Mouse (Mus musculus) brain, embryonic 18.5 days (tissue): ENCODE data around the gene Farp1.
A peak's percentile ranks its signal among the peaks of the same experiment; 100 is the strongest.

ENCODE experiments used
- DNase-seq: peaks from one replicate; pipeline ENCODE4 v3.0.0-alpha.2; 2012; ENCODE audit warnings: low read depth, low spot score

Farp1 gene

DNA sequence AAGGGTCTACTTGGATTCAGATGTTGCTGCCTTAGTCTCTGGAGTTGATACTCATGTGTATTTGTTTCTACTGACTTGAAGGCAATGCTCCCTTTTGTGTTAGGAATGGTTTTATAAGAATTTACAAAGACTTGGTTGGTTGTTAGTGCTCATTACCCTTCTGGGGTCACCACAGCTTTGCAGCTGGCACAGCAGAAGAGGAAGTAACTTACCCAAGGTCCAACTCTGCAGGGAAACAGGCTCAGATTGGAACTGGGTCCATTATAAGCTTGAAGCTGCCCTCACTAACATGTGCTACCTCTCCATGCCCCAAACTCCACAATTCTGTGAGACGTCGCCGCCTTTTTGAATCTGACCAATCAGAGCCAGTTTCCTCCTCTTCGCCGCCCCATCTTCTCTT is 22.8 kb downstream of the Farp1 start:
- no peak for DNase-seq

DNA sequence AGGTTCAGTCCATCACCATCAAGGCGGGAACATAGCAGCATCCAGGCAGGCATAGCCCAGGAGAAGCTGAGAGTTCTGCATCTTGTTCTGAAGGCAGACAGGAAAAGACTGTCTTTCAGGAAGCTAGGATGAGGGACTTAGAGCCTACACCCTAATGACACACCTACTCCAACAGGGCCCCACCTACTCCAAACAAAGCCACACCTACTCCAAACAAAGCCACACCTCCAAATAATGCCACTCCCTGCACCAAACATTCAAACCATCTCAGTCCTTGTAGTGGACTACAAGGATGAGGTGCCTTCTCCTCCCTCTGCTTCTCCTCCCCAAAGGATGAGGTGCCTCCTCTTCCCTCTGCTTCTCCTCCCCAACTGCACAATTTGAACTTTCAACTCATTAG is 23.5 kb downstream of the Farp1 start:
- DNase-seq: no peak

DNA sequence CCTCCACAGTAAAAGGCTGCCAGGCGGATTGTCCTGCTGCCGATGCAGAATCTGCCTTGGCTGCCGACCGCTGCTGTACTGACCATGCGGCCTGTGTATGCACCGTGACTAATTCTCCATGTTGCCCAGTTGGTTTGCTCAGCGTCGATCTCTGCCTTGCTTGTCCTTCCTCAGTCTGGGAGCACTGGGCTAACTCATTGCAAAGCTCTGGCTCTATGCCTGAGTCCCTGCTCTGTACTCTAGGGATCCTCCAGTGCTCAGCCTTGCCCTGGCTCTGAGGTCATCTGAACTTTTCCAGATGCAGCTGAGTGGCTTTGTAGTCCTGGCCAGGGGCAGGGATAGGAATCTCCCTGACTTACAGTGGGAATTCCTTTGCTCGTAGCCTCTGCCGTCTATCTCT is 24.3 kb downstream of the Farp1 start:
- DNase-seq: no peak

DNA sequence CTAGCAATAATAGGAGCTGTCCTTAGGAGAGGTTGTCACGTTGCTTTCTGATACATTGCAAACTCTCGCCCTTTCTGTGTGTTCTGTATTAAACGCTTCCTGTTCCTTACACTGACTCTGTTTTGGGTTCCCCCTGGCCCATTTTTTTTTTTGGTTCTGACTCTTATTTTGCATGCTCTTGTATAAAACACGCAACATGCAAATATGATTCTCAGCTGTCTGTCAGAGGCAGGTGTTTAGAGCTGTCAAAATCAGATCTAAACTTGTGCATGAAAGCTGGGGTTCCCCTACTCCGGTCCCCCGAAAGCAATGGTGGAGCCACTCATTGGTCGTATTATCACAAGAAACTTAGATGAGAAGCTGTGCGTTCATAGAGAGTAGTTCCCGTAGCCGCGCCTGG is 25.5 kb downstream of the Farp1 start:
- DNase-seq: no peak

DNA sequence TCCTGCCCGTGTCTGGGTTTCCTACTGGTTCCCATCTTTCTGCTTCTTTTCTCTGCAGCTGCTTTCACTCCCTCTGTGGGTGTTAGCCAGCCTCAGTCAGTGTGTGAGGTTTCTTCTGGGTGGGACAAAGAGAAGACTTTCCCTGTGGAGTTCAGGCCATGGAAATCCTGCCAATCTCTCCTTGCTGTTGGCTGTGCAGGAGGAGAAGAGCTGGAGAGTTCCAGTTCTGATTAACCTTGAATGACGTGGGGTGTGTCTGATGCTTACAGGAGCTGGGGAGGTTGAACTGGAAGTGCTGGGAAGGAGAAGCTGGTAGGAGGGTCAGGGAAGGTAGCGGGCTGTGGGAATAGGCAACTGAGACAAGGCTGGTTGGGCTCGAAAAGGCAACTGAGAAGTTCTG is 26.7 kb downstream of the Farp1 start:
- DNase-seq: no peak

DNA sequence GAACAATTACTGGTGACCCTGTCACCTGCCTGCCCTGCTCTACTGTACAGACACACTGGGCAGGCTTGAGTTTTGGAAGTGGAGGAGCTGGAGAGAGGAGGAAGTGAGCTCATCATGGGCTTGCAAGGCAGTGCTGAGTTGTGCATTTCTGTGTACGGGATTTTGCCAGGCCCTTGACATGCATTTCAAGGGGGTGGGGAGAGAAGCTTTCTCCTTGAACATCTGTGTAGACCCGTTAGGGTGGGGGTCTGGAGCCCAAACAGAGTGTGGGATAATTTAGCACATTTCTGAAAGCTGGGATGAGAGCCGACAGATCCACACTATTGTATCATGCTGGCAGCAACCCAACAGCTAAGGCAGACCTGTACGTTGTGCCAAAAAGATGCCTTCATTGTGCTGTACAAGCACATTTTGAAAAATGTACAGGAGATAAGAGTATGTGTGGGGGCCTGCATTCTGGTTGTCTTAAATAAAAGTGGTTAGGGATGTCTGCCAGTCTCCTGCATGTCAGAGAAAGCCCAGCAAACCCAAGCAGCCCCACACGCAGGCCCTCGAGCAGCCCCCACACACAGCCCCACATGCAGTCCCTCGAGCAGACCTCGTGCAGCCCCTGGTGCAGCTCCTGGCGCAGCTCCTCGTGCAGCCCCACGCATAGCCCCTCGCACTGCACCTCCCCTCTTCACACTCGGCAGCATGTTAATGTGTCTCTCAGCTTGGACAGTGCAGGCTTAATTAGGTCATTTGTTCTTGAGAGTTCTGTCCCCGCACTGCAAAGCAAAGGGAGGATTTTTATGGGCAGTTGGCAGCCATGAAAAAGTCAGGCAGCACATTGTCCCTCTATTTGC is 27.5 kb downstream of the Farp1 start:
- DNase-seq: peak; percentile 74

DNA sequence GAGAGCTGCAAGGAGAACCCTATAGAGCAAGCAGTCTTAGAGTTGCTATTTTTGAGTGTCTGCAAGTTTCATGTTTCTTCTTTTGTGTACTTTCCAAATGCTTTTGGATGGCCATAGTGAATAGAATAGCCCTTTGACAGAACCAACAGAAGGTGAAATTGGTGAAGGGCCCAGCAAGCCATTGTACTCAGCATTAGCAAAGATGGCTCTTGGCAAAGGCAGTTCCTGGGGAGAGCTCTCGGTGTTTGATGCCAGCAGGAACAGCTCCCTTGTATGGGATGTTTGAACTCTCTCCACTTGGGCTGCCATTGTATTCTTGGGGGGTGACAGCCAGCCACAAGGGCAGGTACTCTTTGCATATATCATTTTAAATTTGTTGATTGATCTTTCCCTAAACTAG is 29.7 kb downstream of the Farp1 start:
- DNase-seq: no peak

DNA sequence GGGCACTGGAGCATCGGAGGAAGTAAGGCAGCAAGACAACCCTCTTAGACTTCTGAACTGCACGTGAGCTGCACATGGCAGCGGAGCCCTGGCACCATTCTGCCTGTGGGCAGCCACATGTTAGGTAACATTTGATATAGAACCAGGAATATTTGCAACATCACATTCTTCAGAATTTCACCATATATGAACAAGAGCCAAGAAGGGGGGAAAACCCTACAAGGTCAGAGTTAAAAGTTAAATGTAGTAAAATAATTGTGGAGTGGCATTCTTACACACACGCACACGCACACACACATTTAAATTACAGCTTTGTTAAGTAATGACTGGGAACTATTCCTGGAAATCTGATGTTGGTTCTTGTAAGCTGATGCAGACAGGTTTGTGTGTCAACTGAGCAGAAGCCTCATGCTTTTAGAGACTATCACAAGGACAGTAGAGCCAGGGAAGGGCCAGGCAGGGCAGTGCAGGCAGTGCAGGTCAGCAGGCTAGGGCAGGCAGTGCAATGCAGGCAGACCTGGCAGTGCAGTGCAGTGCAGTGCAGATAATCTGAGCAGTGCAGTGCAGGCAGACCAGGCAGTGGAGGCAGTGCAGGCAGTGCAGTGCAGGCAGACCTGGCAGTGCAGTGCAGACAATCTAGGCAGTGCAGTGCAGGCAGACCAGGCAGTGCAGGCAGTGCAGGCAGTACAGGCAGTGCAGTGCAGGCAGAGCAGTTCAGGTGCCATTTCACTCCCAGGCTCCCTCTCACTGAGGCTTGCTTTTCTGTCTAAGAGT is 38.3 kb downstream of the Farp1 start:
- no peak for DNase-seq

DNA sequence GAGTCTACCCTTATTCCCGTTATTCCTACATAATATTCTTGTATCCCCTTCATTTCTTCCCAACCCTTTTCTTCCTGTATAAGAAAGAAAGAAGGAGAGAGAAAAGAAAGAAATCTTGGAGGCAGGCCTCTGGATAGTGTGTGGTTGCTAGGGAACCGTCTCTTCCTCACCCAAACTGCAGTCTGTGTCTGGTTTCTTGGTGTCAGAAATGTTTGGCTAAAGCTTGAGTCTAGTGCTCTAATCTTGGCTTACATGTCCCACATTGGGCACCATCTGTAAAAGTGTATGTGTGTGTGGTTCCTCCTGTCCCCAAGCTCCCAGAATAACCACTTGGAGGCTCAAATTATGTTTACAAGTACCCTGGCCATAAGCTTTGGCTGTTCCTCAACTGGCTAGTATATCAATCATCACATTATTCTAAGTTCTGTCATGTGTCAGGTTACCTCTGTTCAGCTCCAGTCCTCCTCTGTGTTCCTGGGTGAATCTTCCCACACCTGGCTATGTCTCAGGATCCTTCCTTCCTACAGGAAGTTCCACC is 39.3 kb downstream of the Farp1 start:
- DNase-seq: no peak

DNA sequence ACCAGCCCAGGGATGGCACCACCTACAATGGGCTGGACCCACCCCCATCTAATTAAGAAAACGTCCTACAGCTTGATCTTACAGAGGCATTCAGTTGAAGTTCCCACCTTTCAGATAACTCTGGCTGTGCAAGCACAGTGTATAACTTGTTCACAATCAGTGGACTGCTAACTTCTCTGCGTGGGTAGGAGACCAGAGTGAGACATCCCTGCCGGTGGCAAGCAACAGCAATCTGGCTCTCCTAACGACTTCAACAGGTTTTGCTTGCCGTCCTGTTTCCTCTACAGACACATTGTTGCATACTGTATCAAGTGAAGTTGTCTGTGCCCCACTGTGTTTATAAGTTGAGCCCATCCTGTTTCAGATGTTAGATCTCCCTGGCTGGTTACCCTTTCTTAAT is 45.7 kb downstream of the Farp1 start:
- DNase-seq: no peak

DNA sequence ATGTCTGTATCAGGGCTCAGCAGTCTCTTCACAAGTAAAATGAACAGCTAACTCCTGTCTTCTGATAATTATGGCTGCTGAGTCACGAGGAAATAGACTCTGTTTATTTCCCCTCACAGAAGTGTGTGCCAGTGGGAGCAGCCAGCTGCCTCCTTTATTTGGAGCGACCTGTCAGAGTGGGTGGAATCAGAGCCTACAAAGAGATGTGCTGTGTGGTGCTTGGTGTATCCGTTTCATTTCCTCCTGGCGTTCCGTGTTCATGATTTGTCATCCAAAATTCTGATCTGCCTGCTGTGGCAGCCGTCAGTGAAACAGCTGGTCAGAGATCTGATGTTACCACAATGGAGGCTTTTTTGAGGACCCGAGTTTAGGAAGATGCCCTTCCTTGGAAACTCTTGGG is 47.3 kb downstream of the Farp1 start:
- DNase-seq: no peak

DNA sequence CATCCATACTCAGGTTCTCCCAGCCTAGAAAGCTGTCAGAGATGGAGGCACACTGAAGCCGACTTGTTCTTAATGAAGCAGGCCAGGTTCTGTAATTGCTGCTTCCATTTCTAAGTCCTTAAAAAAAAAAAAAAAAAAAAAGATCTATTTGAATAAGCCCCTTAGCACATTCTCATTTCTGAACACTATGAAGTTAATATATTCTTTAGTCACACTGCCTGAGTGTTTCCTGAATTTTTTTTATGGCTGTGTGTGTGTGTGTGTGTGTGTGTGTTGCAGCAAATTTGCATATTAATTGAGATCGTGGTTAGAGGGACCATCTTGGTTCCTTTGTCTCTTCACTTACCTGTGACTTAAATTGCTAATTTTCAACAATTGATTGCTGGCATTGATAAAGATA is 47.8 kb downstream of the Farp1 start:
- no peak for DNase-seq

DNA sequence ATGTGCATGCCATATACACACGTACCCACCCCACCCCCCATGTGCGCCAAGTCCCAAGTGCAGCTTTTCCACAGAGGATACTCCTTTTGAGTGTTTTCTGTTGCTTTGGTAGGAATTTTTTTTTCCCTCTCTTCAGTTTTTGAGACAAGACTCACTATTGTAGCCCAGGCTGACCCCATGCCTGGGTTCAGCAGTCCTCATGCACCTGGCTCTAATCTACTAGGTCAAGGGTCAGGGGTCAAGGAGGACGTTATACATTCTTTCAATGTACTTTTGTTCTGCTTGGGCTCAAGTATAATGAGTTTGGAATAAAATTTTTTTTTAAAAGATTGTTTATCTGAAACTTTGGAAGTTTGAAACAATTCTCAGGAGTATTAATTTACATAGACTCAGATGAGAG is 48.4 kb downstream of the Farp1 start:
- DNase-seq: no peak

DNA sequence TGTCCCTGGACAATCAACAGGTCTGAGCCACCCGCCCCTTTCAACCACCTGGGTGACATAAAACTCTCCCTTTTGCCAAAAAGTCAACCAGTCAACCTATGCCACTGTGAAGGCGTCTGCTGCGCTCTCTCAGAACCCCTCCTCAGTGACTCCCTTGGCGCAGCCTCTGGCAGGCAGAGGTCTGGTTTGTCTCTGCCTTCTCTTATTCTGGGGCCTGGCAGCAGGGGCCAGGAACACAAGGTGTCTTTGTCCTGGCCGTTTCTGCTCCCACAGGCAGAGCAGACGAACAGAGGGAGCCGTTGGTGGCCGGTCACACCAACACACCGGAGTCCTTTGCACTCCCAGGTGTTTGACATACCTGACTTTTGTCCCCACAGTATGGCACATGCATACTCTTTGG is 57.5 kb downstream of the Farp1 start:
- no peak for DNase-seq

DNA sequence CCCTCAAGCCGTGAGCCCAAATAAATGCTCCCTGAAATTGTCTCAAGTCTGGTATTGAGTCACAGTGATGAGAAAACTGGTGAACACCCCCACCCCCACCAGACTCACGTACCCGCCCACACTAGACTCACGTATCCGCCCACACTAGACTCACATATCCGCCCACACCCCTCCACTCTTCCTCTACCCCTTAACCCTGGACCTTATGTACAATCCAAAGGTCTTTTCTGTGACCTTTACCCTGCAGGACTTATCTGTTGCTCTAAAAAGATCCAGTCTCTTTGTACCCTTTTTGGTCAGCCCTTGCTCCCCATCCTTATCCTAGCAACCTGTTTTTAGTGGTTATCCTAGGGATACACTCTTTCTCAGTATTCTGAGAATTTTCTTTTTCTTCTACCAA is 58.9 kb downstream of the Farp1 start:
- no peak for DNase-seq

DNA sequence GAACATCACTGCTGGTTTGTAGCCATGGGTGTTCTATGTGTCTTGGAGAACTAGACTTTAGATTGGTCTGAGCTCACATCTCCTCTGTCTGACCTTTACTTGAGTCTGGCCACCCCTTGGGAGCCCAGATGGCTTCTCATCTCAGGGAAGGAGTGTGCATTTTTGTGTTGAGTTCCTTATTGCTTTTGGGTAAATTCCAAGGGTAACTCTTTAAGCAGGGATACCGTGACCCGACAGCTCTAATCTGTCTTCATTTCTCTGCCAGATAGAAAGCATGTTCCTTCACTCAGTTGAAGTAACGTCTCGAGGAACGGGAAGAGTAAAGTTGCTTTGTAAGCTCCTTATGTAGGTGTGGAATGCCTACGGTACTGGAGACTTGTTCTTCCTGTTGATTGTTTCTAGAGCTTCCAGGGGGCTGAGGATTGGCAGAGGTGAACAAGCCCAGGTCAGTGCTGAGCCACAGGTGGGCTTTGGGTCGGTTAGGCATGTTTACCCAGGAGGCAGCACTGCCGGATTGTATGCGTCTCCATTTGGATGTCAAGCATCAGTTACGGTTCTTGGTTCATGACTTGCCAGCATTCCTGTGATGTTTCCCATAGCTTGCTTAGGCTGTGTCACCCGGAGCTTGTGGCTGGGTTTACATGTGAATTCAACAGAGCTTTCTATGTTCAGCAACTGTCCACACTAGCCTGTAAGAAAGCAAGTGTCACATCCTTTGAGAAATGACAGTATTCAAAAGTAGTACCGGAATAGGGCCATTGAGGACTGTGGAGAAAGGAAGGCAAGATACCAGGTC is 62.8 kb downstream of the Farp1 start:
- DNase-seq: no peak

DNA sequence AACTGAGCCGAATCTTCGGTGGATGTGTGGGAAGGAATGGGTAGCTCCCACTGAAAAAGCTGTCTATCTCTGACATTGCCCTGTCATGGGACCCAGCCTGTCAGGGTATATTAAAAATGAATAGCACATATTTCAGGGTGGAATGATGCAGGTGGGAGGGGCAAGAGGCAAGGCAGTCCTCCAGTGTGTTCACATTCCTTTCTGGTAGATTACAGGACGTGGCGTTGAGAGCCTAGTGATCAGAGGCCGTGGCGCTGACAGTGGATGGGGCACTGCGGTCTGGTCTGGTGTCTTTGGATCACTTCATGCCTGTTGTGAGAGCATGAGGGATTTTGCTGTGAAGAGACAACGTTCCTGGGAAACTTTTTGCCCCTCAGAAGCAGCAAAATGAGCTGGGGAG is 64.1 kb downstream of the Farp1 start:
- DNase-seq: no peak

DNA sequence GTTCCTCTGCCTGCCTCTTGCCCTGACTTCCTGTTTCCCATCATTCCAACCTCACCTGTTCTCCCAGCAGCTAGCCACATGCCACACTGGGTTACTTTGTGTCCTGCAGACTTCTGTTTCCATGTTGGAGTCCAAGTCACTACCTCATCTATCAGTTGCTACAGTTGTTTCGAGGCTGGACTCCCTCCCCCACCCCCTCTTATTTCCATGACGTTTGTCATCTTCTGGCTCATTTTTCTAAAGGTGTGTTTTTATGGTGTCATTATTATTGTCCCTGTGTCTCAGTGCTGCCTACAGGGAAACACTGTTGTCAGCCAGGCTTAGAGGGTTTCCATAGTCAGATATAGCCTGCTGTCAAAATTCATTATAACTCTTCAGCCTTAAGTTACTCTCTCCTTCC is 64.9 kb downstream of the Farp1 start:
- DNase-seq: no peak

DNA sequence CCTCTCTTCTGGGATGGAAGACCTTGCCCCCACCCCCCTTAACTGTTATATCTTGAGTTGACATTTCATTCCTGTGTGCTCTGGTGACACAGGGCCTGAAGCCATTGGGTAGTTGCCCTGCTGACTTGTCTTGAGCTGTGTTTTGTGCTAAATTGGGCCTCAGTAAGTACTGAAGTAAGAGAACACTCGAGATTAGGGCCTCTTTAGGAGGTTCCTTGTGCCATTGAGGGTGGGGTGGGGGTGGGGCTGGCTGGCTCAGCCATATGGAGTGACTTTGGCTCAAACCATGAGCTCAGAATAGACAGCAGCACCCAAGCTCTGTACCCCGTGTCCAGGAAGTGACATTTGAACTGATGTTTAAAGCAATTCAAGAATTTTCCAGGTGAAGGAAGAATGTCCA is 65.8 kb downstream of the Farp1 start:
- DNase-seq: no peak

DNA sequence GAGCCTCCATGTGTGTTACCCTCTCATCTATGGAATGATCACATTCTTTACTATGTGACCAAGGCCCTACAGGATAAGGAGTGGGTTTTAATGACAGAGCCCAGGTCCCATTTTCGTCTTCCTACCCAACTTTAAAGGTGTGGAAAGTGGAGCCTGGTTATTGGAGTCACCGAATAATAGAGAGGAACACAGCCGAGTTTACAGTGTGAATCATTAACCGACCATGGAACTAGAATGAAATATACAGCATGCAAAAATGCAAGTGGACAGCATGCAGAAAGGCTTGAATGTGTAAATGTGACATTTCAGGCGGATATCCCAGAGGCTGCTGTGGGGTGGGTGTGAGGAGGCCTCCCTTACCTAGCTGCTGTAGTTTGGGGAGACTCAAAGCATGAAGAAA is 66.5 kb downstream of the Farp1 start:
- no peak for DNase-seq

DNA sequence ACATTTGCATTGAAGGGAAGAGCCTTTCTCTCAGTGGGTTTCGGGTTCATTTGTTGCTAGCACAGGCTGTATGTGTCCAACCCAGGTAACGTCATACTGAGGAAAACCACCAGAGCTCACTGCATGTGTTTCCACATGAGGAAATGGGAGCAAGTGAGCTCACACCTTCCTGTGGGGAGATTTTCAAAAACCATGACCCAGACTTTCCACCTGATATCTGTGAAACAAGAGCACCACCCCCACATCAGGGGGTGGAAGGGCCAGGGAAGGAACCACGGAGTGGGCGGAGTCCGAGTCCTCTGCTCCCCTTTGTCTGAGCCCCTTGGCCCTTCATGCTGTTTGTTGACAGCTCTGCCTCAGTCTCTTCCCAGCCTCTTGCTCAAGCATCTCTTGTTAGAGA is 67.6 kb downstream of the Farp1 start:
- no peak for DNase-seq

DNA sequence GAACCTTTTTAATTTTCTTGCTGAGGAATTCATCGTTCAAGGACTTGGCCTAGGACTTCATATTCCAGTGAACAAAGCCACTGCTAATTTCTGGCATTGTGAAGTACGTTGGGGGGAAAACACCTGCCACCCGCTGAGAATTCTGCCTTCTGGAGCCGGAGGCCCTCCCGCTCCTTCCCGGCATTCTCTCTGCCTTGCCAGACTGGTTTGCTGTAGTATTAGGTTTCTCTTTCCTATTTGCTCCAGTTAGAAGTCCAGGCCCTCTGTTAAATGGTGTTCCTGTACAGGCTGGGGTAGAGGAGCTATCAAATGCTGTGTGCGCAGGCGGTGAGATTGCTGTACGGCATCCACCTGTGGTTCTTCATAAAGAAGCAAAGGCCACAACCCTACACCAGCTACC is 68.5 kb downstream of the Farp1 start:
- DNase-seq: no peak
